Mouse (Mus musculus) adrenal gland, postnatal 14 days (tissue): ENCODE data around the gene 4930467E23Rik. TPM values are rescaled to one million over a fixed set of nuclear protein-coding genes. Genes with fewer than 3 reads are reported as not detected.
A peak's percentile ranks its signal among the peaks of the same experiment; 100 is the strongest.
"Not testable (repeated sequence)": the region's sequence is repeated elsewhere in the genome, so short reads cannot be mapped to it uniquely, and the experiment has no call there.

Experiments
- DNase-seq: peaks from one replicate; pipeline ENCODE4 v3.0.0; 2021; ENCODE audit warnings: mixed read lengths
- long read RNA-seq, 2 experiments: library from polyadenylated mRNA; stranded (forward); transcript quantifications; one replicate each; pipeline ENCODE4 v2.0.0; 2021
- total RNA-seq: library from RNA; stranded (reverse); gene quantifications from 2 replicates; pipeline ENCODE4 v1.2.3, GENCODE M21; 2021

4930467E23Rik gene
- 0.15 and 0.30 TPM in 2 replicates for total RNA-seq
- long read RNA-seq, experiment 1 = 0 reads
- long read RNA-seq, experiment 2 = 0 reads

- not testable (repeated sequence) for DNase-seq
Observed at GRCm38 (mm10) chr8:19729276-19729675, at the start of gene 4930467E23Rik. Gene 4930467E23Rik (plus strand): TSS chr8:19729576.

- not testable (repeated sequence) for DNase-seq
Observed at GRCm38 (mm10) chr8:19682311-19682710, 47.1 kb upstream of the 4930467E23Rik start.

GRCm38 (mm10) chr8:19685476-19685875 is 43.9 kb upstream of the 4930467E23Rik start:
- not testable (repeated sequence) for DNase-seq

GRCm38 (mm10) chr8:19688802-19689525 is 40.4 kb upstream of the 4930467E23Rik start:
- DNase-seq = not testable (repeated sequence)

- DNase-seq = not testable (repeated sequence)
Observed at GRCm38 (mm10) chr8:19689745-19690144, 39.6 kb upstream of the 4930467E23Rik start.

- not testable (repeated sequence) for DNase-seq
Observed at GRCm38 (mm10) chr8:19691421-19691820, 38.0 kb upstream of the 4930467E23Rik start.

- not testable (repeated sequence) for DNase-seq
Observed at GRCm38 (mm10) chr8:19697497-19698077, 31.8 kb upstream of the 4930467E23Rik start.

- DNase-seq = not testable (repeated sequence)
Observed at GRCm38 (mm10) chr8:19698123-19698522, 31.3 kb upstream of the 4930467E23Rik start.

GRCm38 (mm10) chr8:19698722-19699121 is 30.7 kb upstream of the 4930467E23Rik start:
- DNase-seq = peak; percentile 53

- not testable (repeated sequence) for DNase-seq
Observed at GRCm38 (mm10) chr8:19701326-19701725, 28.1 kb upstream of the 4930467E23Rik start.

- DNase-seq = not testable (repeated sequence)
Observed at GRCm38 (mm10) chr8:19702276-19702675, 27.1 kb upstream of the 4930467E23Rik start.

- peak; percentile 87 for DNase-seq
Observed at GRCm38 (mm10) chr8:19702972-19703709, 26.2 kb upstream of the 4930467E23Rik start.

- not testable (repeated sequence) for DNase-seq
Observed at GRCm38 (mm10) chr8:19703906-19704305, 25.5 kb upstream of the 4930467E23Rik start.

GRCm38 (mm10) chr8:19704441-19705215 is 24.7 kb upstream of the 4930467E23Rik start:
- DNase-seq = peak; percentile 29

GRCm38 (mm10) chr8:19705216-19705600 is 24.2 kb upstream of the 4930467E23Rik start:
- DNase-seq = not testable (repeated sequence)

GRCm38 (mm10) chr8:19706101-19706725 is 23.2 kb upstream of the 4930467E23Rik start:
- DNase-seq = not testable (repeated sequence)

- DNase-seq = peak; percentile 94
Observed at GRCm38 (mm10) chr8:19706918-19707760, 22.2 kb upstream of the 4930467E23Rik start.

- DNase-seq = peak; percentile 30
Observed at GRCm38 (mm10) chr8:19707761-19708443, 21.5 kb upstream of the 4930467E23Rik start.

GRCm38 (mm10) chr8:19708976-19709375 is 20.4 kb upstream of the 4930467E23Rik start:
- DNase-seq = not testable (repeated sequence)

- DNase-seq = not testable (repeated sequence)
Observed at GRCm38 (mm10) chr8:19709488-19709887, 19.9 kb upstream of the 4930467E23Rik start.
